Mouse (Mus musculus): ENCODE data around the gene Espnl.

Gene Espnl

DNA sequence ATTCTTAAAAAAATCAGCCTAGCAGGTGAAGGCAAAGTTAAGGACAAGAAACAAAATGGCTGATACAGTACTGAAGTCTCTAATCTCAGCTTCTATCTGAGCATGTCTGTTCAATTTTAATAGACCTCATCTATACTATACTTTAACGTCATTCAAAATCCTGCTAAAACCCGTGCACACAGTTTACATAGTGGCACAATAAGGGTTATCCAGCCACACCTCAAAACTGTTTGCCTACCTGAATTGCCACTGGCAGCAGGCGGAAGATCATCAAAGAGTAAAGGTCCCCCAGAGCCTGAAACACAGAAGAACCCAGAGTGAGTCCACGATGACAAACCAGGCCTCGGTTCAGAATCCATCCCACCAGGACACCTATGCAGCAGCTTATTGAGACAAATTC is 68.5 kb downstream of the Espnl start:
- no peak for DNase-seq

DNA sequence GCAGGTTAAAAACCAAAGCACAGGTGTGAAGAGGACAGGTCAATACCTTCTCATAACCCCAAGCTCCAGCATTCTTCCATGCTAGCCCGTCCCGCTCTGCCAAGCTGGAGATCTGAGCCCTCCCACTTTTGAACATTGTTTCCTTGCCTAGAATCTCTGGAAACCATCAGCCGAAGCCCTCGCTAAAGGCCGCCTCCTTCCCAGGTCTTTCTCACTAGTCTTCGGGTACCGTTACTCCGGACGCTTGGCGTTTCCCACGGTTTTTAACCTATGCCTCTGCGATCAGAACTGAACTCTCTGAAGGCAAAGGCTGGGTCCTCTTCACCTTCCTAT is 76.0 kb downstream of the Espnl start:
- no peak for DNase-seq

All from right cerebral cortex, postnatal 14 days (tissue).